Mouse (Mus musculus) forelimb bud, embryonic 11.5 days (tissue): ENCODE data around the gene Flywch1.

Experiments
- DNase-seq: peaks from one replicate; pipeline ENCODE4 v3.0.0-alpha.2; 2012; ENCODE audit warnings: low read depth, low spot score

Flywch1 gene

GRCm38 (mm10) chr17:23744651-23745050, 26.8 kb downstream of the Flywch1 start:
- no peak for DNase-seq

- DNase-seq, result no peak
Measured at GRCm38 (mm10) chr17:23744076-23744475, 27.3 kb downstream of the Flywch1 start.

GRCm38 (mm10) chr17:23742941-23743340, 28.5 kb downstream of the Flywch1 start:
- DNase-seq, result no peak

GRCm38 (mm10) chr17:23742210-23742793, 29.1 kb downstream of the Flywch1 start:
- no peak for DNase-seq

GRCm38 (mm10) chr17:23741359-23742209, 29.8 kb downstream of the Flywch1 start:
- no peak for DNase-seq

GRCm38 (mm10) chr17:23740598-23741021, 30.8 kb downstream of the Flywch1 start, which contains the start of gene Paqr4:
Gene Paqr4 (minus strand): TSS chr17:23740867.
- DNase-seq, result no peak

- peak; percentile 80 for DNase-seq
Measured at GRCm38 (mm10) chr17:23740136-23740584, 31.2 kb downstream of the Flywch1 start.

- DNase-seq, result no peak
Measured at GRCm38 (mm10) chr17:23739202-23740135, 31.9 kb downstream of the Flywch1 start.

GRCm38 (mm10) chr17:23738836-23739201, 32.6 kb downstream of the Flywch1 start:
- DNase-seq, result no peak

GRCm38 (mm10) chr17:23737493-23738445, 33.6 kb downstream of the Flywch1 start:
- no peak for DNase-seq

- no peak for DNase-seq
Measured at GRCm38 (mm10) chr17:23734341-23734740, 37.1 kb downstream of the Flywch1 start.

- no peak for DNase-seq
Measured at GRCm38 (mm10) chr17:23730441-23730840, 41.0 kb downstream of the Flywch1 start.

- no peak for DNase-seq
Measured at GRCm38 (mm10) chr17:23726758-23727142, 44.7 kb downstream of the Flywch1 start.

GRCm38 (mm10) chr17:23725999-23726757, 45.2 kb downstream of the Flywch1 start, which contains the start of gene Pkmyt1:
Gene Pkmyt1 (plus strand): TSS chr17:23726336.
- DNase-seq, result peak; percentile 94

GRCm38 (mm10) chr17:23725477-23725876, 45.9 kb downstream of the Flywch1 start:
- DNase-seq, result no peak

- DNase-seq, result no peak
Measured at GRCm38 (mm10) chr17:23722376-23723125, 48.9 kb downstream of the Flywch1 start, which contains the start of gene 1520401A03Rik. Gene 1520401A03Rik (minus strand): TSS chr17:23722783.

GRCm38 (mm10) chr17:23721886-23722285, 49.5 kb downstream of the Flywch1 start:
- DNase-seq, result no peak

- no peak for DNase-seq
Measured at GRCm38 (mm10) chr17:23719455-23719854, 51.9 kb downstream of the Flywch1 start.

GRCm38 (mm10) chr17:23717003-23717402, 54.4 kb downstream of the Flywch1 start:
- no peak for DNase-seq
